Mouse (Mus musculus) liver, adult 2 months (tissue): Measurements from ENCODE around the gene Upf2. TPM values are rescaled to one million over a fixed set of nuclear protein-coding genes. Genes with fewer than 3 reads are reported as not detected.

ENCODE experiments used
- DNase-seq: peaks from one replicate; pipeline ENCODE4 v3.0.0-alpha.2; 2011; ENCODE audit warnings: low read depth, low spot score; ENCODE audit errors: extremely low read depth
- H3K27ac ChIP-seq: fragments of 200-500 bp; replicated peaks from 2 replicates; pipeline ENCODE4 v1.5.1; 2012; ENCODE audit warnings: low read depth, mild to moderate bottlenecking, control low read depth, inconsistent platforms, low read length; ENCODE audit not compliant: insufficient read depth
- H3K27me3 ChIP-seq: fragments of 200-500 bp; 2 replicates; pipeline ENCODE4 v1.6.1; 2012; ENCODE audit warnings: mild to moderate bottlenecking, moderate library complexity, low read length, inconsistent platforms; ENCODE audit not compliant: control insufficient read depth, insufficient read depth
- H3K36me3 ChIP-seq: fragments of 200-500 bp; 2 replicates; pipeline ENCODE4 v1.6.1; 2012; ENCODE audit warnings: low read length, inconsistent platforms; ENCODE audit not compliant: control insufficient read depth, insufficient read depth
- H3K4me1 ChIP-seq: fragments of 200-500 bp; 2 replicates; pipeline ENCODE4 v1.6.1; 2011; ENCODE audit warnings: low read length; ENCODE audit not compliant: control insufficient read depth, insufficient read depth
- H3K4me3 ChIP-seq: fragments of 200-500 bp; 2 replicates; pipeline ENCODE4 v1.5.1; 2011; ENCODE audit warnings: low read depth, mild to moderate bottlenecking, control low read depth, low read length, moderate library complexity; ENCODE audit not compliant: insufficient read depth
- H3K79me2 ChIP-seq: fragments of 200-500 bp; 2 replicates; pipeline ENCODE4 v1.6.1; 2012; ENCODE audit warnings: inconsistent platforms, mild to moderate bottlenecking, low read length, moderate library complexity; ENCODE audit not compliant: control insufficient read depth, insufficient read depth
- H3K9ac ChIP-seq: fragments of 200-500 bp; 2 replicates; pipeline ENCODE4 v1.6.1; 2012; ENCODE audit warnings: low read depth, mild to moderate bottlenecking, control low read depth, inconsistent platforms, low read length
- CTCF ChIP-seq: fragments of 200-500 bp; IDR thresholded peaks from 2 replicates; pipeline ENCODE4 v1.5.1; 2011; ENCODE audit warnings: low read depth, low read length, control low read depth
- POLR2A ChIP-seq: fragments of 200-500 bp; IDR thresholded peaks from 2 replicates; pipeline ENCODE4 v1.6.1; 2011; ENCODE audit warnings: low read length, control low read depth; ENCODE audit not compliant: insufficient read depth; ENCODE audit errors: extremely low read depth
- WGBS: fragments of 180-500 bp; shearing (Covaris S2); methylation state at CpG from one replicate; pipeline ENCODE4 v1.1.7; 2018; 5-methylcytosine and 5-hydroxymethylcytosine counted together
- polyA plus RNA-seq: library from polyadenylated mRNA; depleted of rRNA; stranded (reverse); fragments of >200 nt; gene quantifications from 2 replicates; pipeline ENCODE4 v1.2.3, GENCODE M21; 2012
- total RNA-seq: library from RNA; depleted of rRNA; stranded (reverse); fragments of >200 nt; gene quantifications from 2 replicates; pipeline ENCODE4 v1.2.3, GENCODE M21; 2014

The Upf2 gene
- total and polyA plus RNA-seq, 2 experiments = 1.6 to 10.1 TPM

GRCm38 (mm10) chr2:6042644-6043043, 91.4 kb downstream of the Upf2 start:
- 87% methylated on average over 1 of the region's 1 CpGs for WGBS
- TF ChIP-seq POLR2A = no peak
- TF ChIP-seq CTCF = no peak
- peaks cover 21% of the 10 kb centered on the region for H3K36me3 ChIP-seq
- no peak overlapping the region for H3K27ac ChIP-seq
- H3K27me3 ChIP-seq = no peaks in the 10 kb centered on the region
- no peaks in the 10 kb centered on the region for H3K4me1 ChIP-seq
- H3K79me2 ChIP-seq = no peaks in the 10 kb centered on the region
- DNase-seq = no peak
- H3K4me3 ChIP-seq = no peak overlapping the region
- H3K9ac ChIP-seq = no peak overlapping the region

GRCm38 (mm10) chr2:6046796-6047195, 95.5 kb downstream of the Upf2 start:
- DNase-seq = no peak
- H3K9ac ChIP-seq = no peak overlapping the region
- no peak overlapping the region for H3K27ac ChIP-seq
- peaks cover 28% of the 10 kb centered on the region for H3K36me3 ChIP-seq
- H3K79me2 ChIP-seq = no peaks in the 10 kb centered on the region
- WGBS = 94% methylated on average over 7 of the region's 7 CpGs
- TF ChIP-seq CTCF (no peak), POLR2A (no peak)
- no peaks in the 10 kb centered on the region for H3K4me1 ChIP-seq
- H3K4me3 ChIP-seq = no peak overlapping the region
- no peaks in the 10 kb centered on the region for H3K27me3 ChIP-seq

GRCm38 (mm10) chr2:6048570-6048969, 97.3 kb downstream of the Upf2 start:
- Histone ChIP-seq H3K79me2 (no peaks in the 10 kb centered on the region), H3K27ac (no peak overlapping the region), H3K4me1 (no peaks in the 10 kb centered on the region), H3K4me3 (no peak overlapping the region), H3K36me3 (peaks cover 32% of the 10 kb centered on the region), H3K9ac (no peak overlapping the region), H3K27me3 (no peaks in the 10 kb centered on the region)
- 85% methylated on average over 4 of the region's 4 CpGs for WGBS
- TF ChIP-seq POLR2A (no peak), CTCF (no peak)
- DNase-seq = no peak

GRCm38 (mm10) chr2:6049018-6049417, 97.7 kb downstream of the Upf2 start:
- H3K4me1 ChIP-seq = no peaks in the 10 kb centered on the region
- no peak for DNase-seq
- H3K4me3 ChIP-seq = no peak overlapping the region
- no peak overlapping the region for H3K27ac ChIP-seq
- no peak for TF ChIP-seq CTCF
- TF ChIP-seq POLR2A = no peak
- H3K79me2 ChIP-seq = no peaks in the 10 kb centered on the region
- WGBS = 94% methylated on average over 3 of the region's 3 CpGs
- no peak overlapping the region for H3K9ac ChIP-seq
- H3K27me3 ChIP-seq = no peaks in the 10 kb centered on the region
- H3K36me3 ChIP-seq = peaks cover 33% of the 10 kb centered on the region

GRCm38 (mm10) chr2:6055466-6055865, 104.2 kb downstream of the Upf2 start:
- H3K36me3 ChIP-seq = peaks cover 25% of the 10 kb centered on the region
- no peaks in the 10 kb centered on the region for H3K79me2 ChIP-seq
- 97% methylated on average over 11 of the region's 11 CpGs for WGBS
- no peaks in the 10 kb centered on the region for H3K27me3 ChIP-seq
- H3K27ac ChIP-seq = no peak overlapping the region
- H3K9ac ChIP-seq = no peak overlapping the region
- peaks cover 17% of the 10 kb centered on the region; the same call in 1 of the 2 replicates for H3K4me1 ChIP-seq
- no peak for DNase-seq
- no peak overlapping the region for H3K4me3 ChIP-seq
- TF ChIP-seq POLR2A = no peak

GRCm38 (mm10) chr2:6056518-6056917, 105.2 kb downstream of the Upf2 start:
- TF ChIP-seq CTCF (no peak), POLR2A (no peak)
- H3K36me3 ChIP-seq = peaks cover 15% of the 10 kb centered on the region
- no peaks in the 10 kb centered on the region for H3K27me3 ChIP-seq
- DNase-seq = peak; percentile 96
- WGBS = 35% methylated on average over 3 of the region's 3 CpGs
- H3K79me2 ChIP-seq = no peaks in the 10 kb centered on the region
- no peak overlapping the region for H3K9ac ChIP-seq
- no peak overlapping the region for H3K4me3 ChIP-seq
- no peak overlapping the region for H3K27ac ChIP-seq
- peaks cover 17% of the 10 kb centered on the region; the same call in 1 of the 2 replicates for H3K4me1 ChIP-seq
